Mouse (Mus musculus): Measurements from ENCODE around the gene Gli2.

The Gli2 gene

DNA sequence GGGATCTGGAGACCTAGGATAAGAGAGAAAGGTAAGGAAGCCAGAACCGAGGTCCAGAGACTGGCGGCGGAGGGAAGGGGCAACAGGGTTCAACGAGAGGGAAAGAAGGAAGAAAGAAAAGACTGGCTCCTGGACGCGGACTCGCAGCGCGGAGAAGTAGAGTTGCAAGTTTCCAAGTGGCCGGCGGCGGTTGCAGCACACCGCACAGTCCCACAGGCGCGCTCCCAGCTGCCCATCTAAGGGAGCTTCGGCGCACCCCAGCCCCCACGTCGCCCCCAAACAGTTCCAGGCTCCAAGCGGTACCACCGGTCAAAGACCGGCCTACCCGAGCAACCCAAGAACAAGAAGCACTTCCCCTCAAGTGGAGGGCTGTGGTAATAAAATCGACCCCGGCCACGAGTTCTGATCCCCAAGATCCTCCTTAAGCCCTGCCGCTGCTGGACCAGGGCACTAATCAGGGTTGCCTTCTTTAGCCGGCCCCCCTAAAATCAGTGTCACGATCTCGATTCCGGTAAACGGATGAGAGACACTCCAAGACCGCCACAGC is 715 bp downstream of the Gli2 start:
- in situ Hi-C loops (cut with MboI; ENCODE audit: unreplicated experiment in 2 of 2), result no loop called here

DNA sequence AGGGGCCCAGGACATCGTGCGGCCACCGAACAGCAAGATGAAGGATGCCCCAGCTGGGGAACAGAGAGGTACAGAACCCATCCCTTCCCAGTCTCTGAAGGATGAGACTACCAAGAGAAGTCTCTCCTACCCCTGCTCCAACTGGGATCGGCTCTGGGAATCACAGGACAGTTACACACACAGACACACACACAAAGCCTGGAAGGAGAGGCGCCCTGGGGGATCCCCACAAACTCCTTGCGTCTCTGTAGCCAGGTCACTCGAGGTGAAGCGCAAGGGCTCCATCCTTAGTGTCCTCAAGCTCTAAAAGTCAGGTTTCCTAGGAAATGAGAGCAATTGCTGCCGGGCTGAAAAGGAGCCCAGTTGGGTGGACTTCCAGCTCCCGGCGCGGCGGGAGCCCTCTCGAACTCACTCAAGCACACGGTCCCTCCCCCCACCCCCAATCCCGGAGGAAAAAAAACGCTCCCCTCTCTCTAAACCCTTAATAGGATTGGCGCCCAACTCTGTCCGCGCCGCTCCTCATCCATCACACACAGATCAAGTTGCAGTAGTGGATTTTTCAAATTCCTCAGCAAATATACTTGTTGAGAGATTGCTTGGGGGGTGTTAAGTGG is 1.4 kb downstream of the Gli2 start:
- in situ Hi-C loops (cut with MboI; ENCODE audit: unreplicated experiment in 2 of 2), result no loop called here

DNA sequence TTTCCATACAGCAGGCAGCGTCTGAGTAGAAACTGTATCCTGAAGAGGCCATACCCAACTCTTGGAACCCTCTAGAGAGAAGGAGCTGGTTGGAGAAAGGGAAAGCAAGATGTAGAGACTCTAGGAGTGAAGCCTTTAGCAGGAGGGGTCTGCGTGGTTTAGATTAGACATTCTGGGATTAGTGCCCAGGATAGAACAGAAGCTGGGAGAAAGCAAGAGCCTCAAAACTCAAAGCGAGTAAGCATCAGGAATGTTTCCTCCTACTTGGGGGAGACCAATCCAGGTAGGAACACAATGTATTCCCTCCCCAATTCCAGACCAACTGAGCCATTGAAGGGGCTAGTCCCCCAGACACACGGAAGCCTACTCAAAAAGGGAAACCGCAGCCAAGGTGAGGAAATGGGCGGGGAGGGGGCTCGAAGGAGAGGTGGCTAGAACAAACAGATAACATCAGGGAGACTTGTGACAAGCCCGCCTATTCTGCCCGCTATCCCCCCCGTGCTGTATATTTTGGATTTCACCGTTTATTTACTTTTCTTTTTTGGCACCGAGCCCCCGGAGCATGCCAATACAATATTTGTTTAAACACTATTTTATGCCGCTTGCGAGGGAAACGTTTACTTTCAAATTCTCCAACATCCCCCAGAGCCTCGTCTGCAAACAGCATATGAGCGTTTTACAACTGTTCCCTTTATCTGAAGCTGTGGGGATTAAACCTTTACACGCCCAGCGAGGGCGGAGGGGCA is 2.1 kb downstream of the Gli2 start:
- in situ Hi-C loops (cut with MboI; ENCODE audit: unreplicated experiment in 2 of 2), result no loop called here

DNA sequence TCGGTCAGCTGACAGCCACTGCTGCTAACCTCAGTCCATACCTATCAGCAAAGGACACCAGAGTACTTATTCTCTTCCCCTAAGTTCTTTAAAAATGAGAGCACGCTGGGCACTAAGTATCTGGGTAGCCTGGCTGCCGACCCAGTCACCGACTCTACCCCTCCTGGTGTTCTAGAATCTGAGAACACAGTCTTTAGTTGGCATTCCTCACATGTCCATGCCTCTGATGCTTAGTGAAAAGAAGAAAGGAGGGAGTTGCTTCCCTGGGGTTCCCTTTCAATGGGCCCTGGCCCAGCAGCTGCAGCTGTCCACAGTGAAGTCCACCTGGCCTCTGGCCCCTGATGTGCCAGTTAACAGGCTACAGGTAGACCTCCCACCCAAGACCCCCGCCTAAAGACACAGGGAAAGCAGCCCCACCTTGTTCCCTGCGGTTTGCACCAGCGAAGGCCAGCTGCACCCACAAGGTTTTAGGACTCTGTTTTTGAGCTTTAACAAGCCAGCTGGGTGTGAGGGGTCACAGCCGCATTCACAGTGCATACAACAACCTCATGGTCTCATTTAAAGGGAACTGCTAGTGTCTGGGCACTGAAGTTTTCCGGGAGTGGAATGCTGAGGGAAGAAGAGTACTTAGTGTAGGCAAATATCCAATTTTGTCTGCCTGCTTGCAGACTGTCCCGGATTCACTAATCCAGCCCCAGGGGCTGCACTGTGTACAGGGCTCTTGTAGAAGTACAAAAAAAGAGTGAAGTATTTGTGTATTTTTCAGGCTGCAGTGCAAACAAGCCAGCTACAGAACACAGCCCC is 3.4 kb downstream of the Gli2 start:
- in situ Hi-C loops (cut with MboI; ENCODE audit: unreplicated experiment in 2 of 2), result no loop called here

DNA sequence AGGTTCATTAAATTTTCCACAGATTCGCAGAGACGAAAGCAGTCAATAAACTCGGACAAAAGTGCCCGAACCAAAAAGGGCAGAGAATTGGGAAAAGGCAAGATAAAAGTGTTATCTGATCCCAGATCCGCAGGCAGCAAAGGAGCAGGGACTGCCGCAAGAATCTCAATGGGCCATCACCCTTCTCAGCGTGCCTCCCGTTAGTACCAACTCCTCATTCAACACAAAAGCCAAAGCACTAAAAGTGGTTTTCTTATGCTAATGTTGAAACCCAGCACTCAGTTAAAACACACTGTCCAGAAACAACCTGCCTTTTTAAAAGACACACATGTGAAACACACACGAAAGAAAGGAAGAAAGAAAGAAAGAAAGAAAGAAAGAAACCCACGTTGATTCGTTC is 4.4 kb downstream of the Gli2 start:
- in situ Hi-C loops (cut with MboI; ENCODE audit: unreplicated experiment in 2 of 2), result no loop called here

DNA sequence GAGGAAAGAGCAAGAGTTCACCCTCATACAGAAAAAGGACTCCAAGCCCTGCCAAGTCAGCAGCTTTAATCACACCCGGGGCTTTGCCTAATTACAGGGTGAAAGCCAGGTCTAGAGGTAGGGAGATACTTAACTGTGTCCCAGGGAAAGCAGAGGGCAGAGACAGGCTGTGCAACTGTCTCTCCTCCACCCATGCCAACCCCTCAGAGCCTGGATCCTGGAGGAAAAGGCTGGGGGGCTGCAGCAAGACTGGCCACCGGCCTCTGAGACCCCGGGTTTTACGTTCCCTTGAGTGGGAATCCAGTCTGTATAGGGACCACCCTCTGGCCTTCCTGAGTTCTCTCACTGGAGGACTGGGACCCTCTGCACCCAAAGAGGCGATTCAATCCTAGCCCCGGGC is 4.9 kb downstream of the Gli2 start:
- in situ Hi-C loops (cut with MboI; ENCODE audit: unreplicated experiment in 2 of 2), result no loop called here

DNA sequence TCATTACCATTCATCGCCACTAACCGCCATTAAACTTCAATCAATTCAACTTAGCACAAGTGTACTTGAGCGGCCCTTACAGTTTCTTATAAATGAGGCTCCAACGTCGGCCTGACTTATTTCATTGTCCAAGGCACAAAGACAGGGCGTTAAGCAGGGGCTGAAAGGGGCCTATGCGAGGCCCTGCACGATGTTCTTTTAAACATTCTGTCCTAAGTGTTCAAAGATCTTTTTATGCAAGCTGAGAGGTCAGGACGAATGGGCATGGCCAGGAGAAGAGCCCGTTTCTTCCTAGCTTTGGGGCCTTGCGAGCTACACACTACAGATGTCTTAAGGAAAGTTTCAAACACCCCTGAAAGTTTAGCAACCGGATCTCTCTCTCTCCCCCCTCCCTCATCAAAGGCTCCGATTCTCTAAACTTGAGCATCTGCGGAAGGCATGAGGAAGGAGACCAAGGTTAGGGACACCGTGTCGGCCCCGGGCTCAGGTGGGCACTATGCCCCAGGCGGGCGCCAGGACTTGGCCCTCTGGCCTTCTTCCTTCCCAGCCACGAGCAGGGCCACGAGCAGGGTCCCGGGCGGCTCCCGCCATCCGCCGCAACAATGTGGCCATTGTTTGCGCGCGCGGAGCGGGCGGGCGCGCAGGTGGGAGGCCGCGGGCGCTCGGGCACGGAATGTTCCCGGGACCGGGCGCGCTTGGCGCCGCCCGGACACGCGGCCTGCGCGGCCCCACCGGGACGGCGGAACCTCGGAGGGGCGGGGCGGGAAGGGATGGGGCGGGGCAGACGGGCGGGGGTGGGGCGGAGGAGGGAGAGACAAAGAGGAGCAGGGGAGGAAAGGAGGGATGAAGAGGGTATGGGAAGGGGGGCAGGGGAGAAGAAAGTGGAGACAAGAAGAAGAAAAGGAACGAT is 5.7 kb downstream of the Gli2 start:
- in situ Hi-C loops (cut with MboI; ENCODE audit: unreplicated experiment in 2 of 2), result no loop called here

DNA sequence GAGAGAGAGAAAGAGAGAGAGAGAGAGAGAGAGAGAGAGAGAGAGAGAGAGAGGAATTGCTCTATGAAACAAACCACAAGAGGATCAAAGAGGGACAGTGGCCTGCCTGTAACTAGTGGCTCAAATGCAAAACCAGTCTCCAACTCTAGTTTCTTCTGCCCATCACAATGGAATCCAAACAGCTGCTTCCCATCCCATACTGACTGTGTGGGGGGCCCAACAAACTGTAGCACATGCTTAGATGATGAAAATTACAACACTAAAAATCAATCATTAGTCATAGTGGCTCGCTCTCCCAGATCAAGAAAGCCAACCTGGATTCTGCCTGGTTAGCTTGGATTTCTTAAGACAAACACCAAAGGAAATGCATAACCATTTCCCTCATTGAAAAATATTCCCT is 15.0 kb downstream of the Gli2 start:
- in situ Hi-C loops (cut with MboI; ENCODE audit: unreplicated experiment in 2 of 2), result no loop called here

DNA sequence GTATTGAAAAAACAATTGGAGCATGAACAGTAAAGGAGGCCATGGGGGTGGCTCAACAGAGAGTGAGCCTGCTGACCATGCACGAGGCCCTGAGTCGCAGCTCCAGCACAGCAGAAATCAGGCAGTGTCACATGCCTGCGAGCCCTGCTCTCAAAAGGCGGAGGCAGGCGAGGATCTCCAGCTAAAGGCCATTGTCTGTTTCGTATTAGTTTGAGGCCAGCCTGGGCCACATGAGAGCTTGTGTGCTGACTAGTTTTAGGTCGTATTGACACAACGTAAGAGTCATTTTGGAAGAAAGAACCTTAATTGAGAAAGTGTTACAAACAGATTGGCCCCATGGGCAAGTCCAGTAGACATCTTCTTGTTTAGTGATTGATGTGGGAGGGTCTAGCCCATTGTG is 17.5 kb downstream of the Gli2 start:
- in situ Hi-C loops (cut with MboI; ENCODE audit: unreplicated experiment in 2 of 2), result no loop called here

DNA sequence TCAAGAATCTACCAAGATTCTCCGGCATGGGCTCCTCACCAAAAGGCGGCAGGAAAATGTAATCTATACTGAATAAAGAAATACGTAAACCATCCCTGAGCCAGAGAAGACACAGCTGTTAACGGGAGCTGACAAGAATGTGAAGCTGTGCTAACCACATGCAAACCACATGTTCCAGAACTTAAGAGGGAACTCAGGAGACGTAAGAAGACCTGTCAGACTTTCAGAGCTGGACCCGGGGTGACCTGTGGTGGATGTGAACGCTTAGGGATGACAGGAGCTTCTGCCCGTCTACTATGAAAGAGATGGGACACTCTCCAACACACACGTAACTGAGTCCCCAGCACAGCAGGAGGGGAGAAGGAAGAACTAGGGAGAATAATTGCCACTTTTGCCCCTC is 18.1 kb downstream of the Gli2 start:
- in situ Hi-C loops (cut with MboI; ENCODE audit: unreplicated experiment in 2 of 2), result no loop called here

DNA sequence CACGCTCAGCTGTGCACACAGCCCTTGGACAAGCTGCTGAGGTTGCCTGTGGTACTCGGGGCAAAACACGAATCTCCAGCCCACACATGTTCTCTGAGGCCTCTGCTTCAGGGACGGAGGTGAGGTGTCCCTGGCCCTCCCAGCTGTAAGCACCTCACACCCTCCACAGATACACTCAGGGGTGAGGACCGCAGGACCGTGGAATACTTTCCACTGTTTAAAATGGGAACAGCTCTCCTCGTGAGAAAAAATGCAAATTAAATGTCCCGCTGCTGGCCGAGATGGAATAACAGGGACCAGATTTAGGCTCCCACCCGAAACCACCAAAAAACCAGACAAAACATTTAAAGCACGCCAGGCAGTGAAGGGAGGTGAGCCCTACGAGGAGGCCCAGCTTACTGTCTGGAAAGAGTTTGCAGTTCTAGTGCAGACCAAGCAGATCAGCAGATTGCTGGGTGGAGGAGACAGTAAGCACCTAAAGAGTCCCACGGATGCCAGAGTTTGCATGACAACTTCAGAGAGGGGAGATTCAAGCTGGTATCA is 19.2 kb downstream of the Gli2 start:
- in situ Hi-C loops (cut with MboI; ENCODE audit: unreplicated experiment in 2 of 2), result no loop called here

DNA sequence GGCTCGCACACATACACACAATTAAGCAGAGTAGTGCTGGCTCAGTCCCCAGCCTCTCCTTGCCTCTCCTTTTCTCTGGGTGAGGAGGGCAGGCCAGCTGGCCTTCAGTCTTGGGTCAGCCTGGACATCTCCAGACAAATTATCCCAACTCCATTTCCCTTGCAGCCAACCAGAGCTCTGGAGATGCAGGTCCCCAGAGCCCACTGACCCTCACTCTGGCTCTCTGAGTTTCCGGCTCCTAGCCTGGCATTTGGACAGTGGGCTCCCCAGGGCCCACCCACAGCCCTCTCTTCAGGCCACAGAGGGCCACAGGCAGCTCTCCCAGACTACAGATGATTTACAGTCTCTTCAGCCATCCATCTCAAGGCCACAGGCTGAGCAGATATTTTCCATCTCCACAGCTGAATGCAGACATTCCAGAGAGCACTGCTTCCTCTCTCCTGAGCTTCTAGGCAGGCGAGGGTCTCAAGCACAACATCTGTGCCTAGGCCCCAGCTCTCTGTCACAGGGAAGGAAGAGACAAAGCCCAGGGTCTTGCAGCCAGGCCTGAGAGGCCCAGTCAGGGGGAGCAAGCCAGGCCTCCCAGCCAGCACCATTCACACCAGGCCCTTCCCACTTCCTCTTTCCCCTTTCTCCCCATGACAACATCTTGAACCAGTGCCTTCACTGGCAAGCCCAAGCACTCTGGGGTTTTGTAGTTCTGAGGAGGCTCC is 19.8 kb downstream of the Gli2 start:
- in situ Hi-C loops (cut with MboI; ENCODE audit: unreplicated experiment in 2 of 2), result no loop called here

DNA sequence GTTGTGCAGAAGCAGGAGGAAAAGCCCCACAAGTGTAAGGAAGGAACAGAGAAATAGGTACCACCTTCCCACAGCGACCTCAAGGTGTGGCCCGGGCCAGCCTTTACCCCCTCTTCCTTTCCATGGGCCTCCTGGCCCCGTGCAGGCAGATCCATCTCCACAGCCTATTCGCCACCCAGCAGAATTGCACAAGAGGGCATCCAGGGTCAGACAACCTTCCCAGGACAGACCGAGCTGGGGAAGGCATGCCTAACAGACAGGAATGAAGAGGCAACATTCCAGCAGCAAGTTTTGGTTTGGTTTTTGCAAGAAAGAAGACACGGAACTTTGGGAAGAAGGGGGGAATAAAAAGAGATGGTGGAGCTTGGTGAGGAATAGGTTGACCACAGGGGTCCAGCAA is 22.2 kb downstream of the Gli2 start:
- in situ Hi-C loops (cut with MboI; ENCODE audit: unreplicated experiment in 2 of 2), result no loop called here

DNA sequence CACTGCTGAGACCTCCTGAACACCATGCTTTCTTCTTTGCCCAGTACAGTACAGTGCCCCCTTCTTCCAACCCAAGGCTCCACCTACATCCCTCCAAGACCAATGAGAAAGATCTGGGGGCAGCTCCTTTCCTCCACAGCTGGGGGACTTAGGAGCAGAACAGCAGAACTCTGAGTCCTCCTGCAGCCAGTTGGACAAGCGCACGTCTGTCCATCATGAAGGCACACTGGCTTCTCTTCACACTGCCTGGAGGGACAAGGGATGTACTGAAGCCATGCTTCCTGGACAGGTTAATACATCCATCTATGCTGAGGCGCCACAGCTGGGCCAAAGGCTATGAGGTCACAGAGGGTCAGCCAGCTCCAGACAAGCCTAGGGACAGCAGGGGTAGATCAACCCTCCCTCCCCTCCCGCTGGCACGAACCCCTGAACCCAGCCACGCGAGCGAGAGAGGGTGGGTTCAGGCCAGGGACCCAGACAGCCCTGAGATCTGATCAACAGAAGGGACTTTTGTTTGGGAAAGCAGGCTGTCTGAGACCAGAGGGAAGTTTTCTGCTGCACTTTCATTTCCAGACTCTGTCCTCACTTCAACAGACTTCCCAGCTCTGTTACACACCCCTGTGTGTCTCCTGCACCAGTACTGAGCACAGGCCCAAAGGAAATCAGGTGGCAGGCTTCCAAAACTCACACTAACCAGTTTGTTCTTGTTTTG is 27.6 kb downstream of the Gli2 start:
- in situ Hi-C loops (cut with MboI; ENCODE audit: unreplicated experiment in 2 of 2), result no loop called here

DNA sequence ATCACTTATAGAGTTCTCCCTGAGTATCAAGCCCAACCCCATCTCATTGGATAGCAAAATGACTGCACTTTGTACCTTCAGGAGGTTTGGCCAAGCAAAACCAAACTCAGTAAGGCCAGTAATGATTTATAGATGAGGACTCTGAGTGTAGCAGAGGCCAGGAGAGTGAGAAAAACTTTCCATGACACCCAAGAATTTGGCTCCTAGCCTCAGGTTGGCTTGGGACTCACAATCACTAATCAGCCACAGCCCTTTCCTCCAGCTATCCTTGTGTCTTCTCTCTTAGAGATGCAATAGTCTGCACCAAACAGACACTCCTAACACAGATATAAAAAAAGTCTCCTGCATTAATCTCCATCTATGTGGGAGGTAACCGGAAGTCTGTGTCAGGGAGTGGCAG is 31.1 kb downstream of the Gli2 start:
- in situ Hi-C loops (cut with MboI; ENCODE audit: unreplicated experiment in 2 of 2), result no loop called here

DNA sequence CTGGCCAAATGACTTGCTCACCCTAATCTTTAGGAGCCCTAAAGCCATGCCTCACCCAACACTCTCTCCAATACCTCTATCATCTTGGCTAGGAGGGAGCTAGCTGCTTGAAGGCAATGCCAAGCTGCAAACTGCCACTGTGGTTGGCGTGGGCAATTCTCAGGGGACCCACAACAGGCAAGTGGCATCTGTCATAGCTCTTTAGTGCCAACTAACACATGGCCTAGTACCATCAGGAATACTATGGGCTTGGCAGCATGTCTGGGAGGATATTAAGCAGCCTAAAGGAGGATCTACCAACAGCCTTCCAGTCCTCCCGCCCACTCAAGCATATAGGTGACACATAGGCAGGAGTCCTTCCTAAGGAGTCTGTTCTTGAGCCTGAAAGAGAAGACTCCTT is 33.3 kb downstream of the Gli2 start:
- in situ Hi-C loops (cut with MboI; ENCODE audit: unreplicated experiment in 2 of 2), result no loop called here

DNA sequence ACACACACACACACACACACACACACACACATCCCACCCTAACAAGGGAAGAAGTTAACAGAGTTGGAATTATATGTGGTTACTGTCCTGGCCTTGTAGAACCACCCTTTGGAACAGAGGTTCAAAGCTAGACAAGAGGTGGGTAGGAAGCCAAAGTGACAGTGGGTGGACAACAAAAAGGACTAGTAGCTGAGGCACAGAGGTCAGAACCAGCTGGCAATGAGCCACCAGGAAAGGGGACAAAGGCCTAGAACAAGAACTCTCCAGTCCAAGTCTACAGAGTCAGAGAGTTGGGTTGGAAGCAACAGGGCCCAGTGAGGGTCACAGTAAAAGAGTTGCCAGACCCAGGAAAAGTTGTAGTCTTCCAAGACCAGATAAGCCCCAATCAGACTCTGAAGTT is 34.4 kb downstream of the Gli2 start:
- in situ Hi-C loops (cut with MboI; ENCODE audit: unreplicated experiment in 2 of 2), result no loop called here

DNA sequence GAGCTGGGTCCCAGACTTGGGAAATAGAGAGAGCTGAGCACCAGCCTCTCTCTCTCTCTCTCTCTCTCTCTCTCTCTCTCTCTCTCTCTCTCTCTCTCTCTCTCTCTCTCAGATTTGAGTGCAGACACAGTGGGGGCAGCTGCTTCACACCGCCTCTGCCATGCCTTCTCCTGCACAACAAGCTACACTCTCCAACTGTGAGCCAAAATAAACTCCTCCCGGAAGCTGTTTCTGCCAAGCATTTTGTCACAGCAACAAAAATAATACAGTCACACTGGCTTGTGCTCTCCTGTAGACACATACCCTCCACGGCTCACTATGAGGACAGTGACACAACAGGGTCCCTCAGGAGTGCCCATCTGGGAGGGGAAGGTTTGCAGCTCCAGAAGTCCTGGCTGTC is 36.6 kb downstream of the Gli2 start:
- in situ Hi-C loops (cut with MboI; ENCODE audit: unreplicated experiment in 2 of 2), result no loop called here

DNA sequence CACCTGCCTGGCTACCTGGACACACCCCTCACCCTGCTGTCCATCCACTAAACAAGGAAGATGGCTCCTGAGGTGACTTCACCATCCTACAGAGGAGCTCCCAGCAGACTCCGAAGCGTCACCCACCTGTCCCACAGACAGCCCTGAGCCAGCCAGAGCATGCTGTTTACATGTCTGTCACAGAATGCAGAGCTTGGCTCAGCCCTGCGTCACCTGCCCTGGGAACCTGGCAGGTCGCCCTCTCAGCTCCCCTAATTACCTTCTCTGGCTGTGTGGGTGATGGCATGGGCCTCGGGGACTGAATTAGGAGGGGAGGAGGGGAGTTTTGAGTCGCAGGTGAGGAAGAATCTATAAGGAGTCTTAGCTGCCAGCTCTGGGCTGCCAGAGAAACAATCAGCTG is 38.3 kb downstream of the Gli2 start:
- in situ Hi-C loops (cut with MboI; ENCODE audit: unreplicated experiment in 2 of 2), result no loop called here

Measured in v-Abl transformed pro-B cells (cell line).